Mouse (Mus musculus) E14TG2a.4 (cell line): ENCODE results near the gene Med1.

Experiments
- H3K27me3 ChIP-seq: 2 replicates; pipeline ENCODE4 v1.6.1; 2014; ENCODE audit warnings: low read length, control low read depth; ENCODE audit not compliant: insufficient read depth
- H3K36me3 ChIP-seq: 2 replicates; pipeline ENCODE4 v1.6.1; 2014; ENCODE audit warnings: low read length, control low read depth; ENCODE audit not compliant: insufficient read depth
- H3K4me1 ChIP-seq: replicated peaks from 2 replicates; pipeline ENCODE4 v1.6.1; 2014; ENCODE audit warnings: low read depth, low read length, control low read depth
- H3K4me3 ChIP-seq: replicated peaks from 2 replicates; pipeline ENCODE4 v1.5.1; 2014; ENCODE audit warnings: mild to moderate bottlenecking, low read length
- H3K9me3 ChIP-seq: 2 replicates; pipeline ENCODE4 v1.6.1; 2014; ENCODE audit warnings: low read length, control low read depth
- CTCF ChIP-seq: conservative IDR thresholded peaks from 2 replicates; pipeline ENCODE4 v1.5.1; 2014; ENCODE audit warnings: low read length
- NANOG ChIP-seq: IDR thresholded peaks from 2 replicates; pipeline ENCODE4 v1.6.1; 2014; ENCODE audit warnings: borderline replicate concordance, low read length, mixed read lengths
- POU5F1 ChIP-seq: IDR thresholded peaks from 2 replicates; pipeline ENCODE4 v1.6.1; 2014; ENCODE audit warnings: low read length, borderline replicate concordance

The Med1 gene

DNA sequence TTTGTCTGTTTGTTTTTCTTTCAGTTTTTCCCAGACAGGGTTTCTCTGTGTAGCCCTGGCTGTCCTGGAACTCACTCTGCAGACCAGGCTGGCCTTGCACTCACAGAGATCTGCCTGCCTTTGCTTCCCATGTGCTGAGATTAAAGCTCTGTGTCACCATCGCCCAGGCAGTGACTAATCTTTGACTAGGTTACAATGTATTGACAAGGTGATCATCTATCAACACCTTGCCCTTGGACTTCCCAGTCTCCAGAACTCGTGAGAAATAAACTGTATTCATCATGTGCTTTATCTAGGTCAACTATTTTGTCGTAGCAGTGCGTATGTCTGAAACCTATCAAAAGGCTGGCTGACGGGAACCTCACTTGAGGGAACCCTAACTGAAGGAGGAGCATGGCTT lies 69.7 kb downstream of the Med1 start:
- no peaks in the 10 kb centered on the region for H3K9me3 ChIP-seq
- no peak for TF ChIP-seq POU5F1
- no peak for TF ChIP-seq NANOG
- no peak for TF ChIP-seq CTCF
- H3K27me3 ChIP-seq = no peaks in the 10 kb centered on the region
- no peak overlapping the region for H3K4me3 ChIP-seq
- H3K36me3 ChIP-seq = peaks cover 12% of the 10 kb centered on the region
- peaks cover 36% of the 10 kb centered on the region for H3K4me1 ChIP-seq

DNA sequence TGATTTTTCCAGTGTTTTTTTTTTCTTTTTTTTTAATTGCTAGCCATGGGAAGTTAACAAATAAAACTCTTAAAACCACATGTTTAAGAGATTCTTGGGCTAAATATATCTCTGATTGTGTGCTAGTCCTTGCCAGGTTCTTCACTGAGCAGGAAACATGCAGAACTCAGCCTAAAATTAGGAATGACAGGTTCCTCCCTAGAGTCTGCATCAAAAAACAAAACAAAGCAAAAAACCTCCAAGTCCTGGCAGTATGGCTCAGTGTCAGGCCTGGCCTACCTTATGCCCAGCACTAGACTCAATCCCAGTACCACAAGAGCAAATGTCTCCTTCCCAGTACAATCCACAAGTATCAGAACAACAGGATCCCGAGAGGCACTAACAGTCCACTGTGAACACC lies 78.7 kb downstream of the Med1 start:
- TF ChIP-seq POU5F1 (no peak), CTCF (no peak), NANOG (no peak)

DNA sequence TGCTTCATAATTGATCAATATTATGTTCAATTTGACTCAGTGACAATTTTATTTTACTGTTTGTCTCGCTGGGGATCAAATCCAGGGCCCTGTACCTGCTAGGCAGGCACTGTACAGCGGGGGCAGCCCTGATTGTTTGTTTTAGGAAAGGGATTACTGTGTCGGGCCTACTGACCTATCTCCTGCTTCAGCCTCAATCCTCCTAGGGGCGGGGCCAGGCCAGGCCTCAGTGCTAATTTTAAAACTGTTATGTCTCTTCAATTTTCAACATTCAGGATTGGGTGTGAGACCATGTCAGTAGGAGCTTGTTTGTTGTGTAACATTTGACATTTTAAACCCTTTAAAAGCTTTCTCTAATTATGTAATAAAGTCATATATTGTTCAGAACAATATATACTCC lies 79.6 kb downstream of the Med1 start:
- peaks cover 3% of the 10 kb centered on the region; the same call in 1 of the 2 replicates for H3K9me3 ChIP-seq
- no peaks in the 10 kb centered on the region for H3K27me3 ChIP-seq
- no peaks in the 10 kb centered on the region for H3K4me1 ChIP-seq
- no peak overlapping the region for H3K4me3 ChIP-seq
- peaks cover 47% of the 10 kb centered on the region for H3K36me3 ChIP-seq
- TF ChIP-seq POU5F1 (no peak), NANOG (no peak), CTCF (no peak)

More for the DNA sequence above, 78.7 kb downstream of the Med1 start:
- H3K4me3 ChIP-seq = no peak overlapping the region
- H3K9me3 ChIP-seq = peaks cover 3% of the 10 kb centered on the region; the same call in 1 of the 2 replicates
- H3K36me3 ChIP-seq = peaks cover 43% of the 10 kb centered on the region
- no peaks in the 10 kb centered on the region for H3K4me1 ChIP-seq
- H3K27me3 ChIP-seq = no peaks in the 10 kb centered on the region

DNA sequence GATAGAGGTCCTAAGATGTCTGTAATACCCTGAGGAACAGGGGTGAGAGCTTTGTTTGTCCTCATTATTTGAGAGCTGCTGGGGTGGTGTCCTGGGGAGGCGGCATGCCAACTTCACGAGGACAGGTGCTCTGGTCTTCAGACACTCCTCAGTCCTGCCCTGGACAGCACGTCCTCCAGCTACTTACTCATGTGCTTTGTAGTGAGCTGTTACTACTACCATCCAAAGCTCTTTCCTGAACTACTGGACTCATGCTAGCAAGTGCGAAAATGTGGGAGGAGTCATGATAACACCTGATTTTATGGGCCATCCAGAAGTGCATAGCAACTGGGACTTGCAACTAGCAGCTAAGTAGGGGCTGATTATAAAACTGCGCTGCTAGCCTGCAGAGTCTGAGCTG lies 83.4 kb downstream of the Med1 start:
- H3K9me3 ChIP-seq = no peaks in the 10 kb centered on the region
- no peak overlapping the region for H3K4me3 ChIP-seq
- TF ChIP-seq CTCF = no peak
- TF ChIP-seq NANOG = no peak
- TF ChIP-seq POU5F1 = no peak
- peaks cover 57% of the 10 kb centered on the region for H3K36me3 ChIP-seq
- H3K27me3 ChIP-seq = no peaks in the 10 kb centered on the region
- no peaks in the 10 kb centered on the region for H3K4me1 ChIP-seq
